Mouse (Mus musculus) cerebellum, postnatal 25 days (tissue): ENCODE data around the gene Aldh1l2.

Source experiments
- DNase-seq, 2 experiments: peaks; one replicate each; pipeline ENCODE4 v3.0.0; 2021; ENCODE audit warnings: mixed read lengths in 2 of 2

The Aldh1l2 gene

DNA sequence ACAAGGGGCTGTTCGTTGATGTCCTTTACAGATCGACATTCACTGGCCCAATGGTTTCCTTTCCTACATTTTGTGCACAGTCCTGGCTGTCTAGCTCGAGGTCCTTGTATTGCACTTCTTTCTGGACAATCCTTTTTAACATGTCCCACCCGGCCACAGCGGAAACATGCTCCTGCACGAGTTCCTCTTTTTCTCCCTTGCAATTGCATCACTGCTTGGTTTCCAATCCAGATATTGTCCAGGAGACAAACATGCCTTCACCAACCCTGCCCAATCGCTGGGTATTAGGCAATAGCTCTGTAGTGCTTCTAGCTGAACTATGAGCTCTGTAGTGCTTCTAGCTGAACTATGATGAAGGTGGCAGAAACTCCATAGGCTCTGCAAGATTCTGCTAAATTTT is 85.4 kb downstream of the Aldh1l2 start:
- DNase-seq = no peak
